Mouse (Mus musculus): ENCODE measurements around the gene Tbcd.

Tbcd gene

DNA sequence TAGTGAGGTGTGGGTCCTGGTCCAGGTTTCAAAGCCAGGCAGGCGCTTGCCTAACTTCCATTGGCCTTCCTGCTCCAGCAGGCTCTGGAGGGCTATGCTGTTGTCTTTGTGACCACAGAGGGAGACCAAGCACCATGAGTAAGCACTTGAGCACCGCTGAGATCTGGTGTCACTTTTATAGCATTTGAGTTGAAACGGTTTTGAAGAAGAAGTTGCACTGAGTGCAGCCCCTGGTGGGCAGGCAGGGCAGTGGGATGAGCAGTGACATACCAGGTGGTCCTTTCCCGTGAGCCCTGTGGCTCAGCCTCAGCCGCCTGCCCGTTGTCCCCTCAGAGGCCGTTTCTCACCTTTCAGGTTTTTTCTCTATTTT is 108.5 kb downstream of the Tbcd start:
- no peak for DNase-seq (ENCODE audit: inconsistent age in 2 of 2, low spot score in 1 of 2)

DNA sequence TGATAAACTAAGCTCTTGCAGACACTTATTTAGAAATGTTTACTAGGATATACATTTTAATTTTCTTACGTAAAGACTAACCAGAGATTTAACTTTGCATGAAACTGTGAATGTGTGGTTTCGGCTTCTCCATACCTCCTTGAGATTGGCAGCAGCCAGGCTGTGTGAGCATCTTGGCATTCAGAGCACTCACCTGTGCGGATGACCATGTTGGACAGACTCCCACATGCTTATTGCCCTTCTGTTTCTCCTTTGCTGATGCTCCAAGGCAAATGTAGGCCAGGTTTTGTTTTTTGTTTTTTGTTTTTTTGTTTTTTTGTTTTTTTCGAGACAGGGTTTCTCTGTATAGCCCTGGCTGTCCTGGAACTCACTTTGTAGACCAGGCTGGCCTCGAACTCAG is 111.6 kb downstream of the Tbcd start:
- no peak for DNase-seq (ENCODE audit: inconsistent age in 2 of 2, low spot score in 1 of 2)

DNA sequence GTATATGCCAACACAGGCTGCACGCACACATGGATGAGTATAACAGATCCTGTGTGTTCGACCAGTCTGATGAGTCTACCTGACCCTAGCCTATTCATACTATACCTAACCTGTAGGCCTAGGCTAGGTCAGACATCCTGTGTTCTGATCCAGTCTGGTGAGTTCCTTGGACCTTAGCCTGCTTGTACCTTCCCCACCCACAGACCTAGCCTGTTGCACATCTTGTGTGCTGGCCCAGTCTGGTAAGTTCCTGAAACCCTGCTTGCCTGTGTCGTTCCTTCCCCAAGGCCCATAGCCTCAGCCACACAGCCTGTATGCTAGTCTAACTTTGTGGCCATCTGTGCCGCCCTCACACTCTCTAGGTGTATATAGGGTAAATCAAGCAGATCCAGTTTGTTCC is 112.5 kb downstream of the Tbcd start:
- DNase-seq (ENCODE audit: inconsistent age in 2 of 2, low spot score in 1 of 2), result no peak

DNA sequence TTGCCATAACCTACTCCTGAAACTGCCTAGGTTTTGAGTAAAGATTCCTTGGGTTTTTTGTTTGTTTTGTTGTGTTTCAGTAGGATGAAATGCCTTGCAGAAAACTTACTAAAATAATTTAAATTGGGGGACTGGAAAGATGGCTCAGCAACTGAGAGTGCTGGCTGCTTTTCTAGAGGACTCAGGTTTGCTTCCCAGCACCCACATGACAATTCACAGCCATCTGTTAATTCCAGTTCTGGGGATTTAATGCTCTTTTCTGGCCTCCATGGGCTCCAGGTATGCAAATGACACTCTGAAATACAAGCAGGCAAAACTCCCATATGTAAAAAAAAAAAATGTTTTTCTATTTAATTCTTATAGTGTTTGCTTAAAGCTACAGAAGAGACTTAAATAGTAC is 130.1 kb downstream of the Tbcd start:
- no peak for DNase-seq (ENCODE audit: inconsistent age in 2 of 2, low spot score in 1 of 2)

DNA sequence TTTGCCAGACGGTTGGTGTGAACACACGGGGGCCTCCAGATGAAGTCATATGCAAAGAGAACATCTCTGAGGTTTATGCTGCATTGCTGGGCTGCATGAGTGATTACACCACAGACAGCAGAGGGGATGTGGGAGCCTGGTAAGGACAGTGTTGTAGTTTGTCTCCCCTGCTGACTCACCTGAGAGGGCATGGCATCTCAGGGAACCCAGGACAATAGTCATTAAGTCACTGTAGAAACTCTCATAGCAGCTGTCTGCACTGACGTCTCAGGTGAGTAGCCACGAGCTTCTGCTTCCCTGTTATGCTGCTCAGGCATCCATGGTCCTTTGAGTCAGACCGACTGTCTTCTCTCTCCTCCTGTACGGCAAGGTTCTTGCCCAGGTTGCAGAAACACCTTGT is 145.5 kb downstream of the Tbcd start:
- no peak for DNase-seq (ENCODE audit: inconsistent age in 2 of 2, low spot score in 1 of 2)

DNA sequence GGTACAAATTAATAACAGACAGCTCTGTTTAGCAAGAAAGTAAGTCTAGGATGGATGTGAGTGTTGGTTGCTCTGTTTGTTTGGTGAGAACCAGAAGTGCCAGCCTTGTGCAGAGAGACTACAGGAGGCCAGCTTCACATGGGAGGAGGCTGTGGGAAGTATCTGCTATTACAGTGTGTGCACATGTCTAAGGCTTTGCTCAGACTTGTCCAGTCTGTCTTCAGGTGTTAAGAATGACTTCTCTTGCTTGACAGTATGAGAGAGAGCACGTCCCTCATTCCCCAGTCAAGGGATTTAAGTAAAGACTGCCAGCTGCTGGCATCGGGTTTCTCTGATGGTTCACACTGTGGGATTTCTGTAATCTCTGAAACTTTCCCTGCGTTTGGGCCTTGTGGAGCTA is 149.7 kb downstream of the Tbcd start:
- no peak for DNase-seq (ENCODE audit: inconsistent age in 2 of 2, low spot score in 1 of 2)

DNA sequence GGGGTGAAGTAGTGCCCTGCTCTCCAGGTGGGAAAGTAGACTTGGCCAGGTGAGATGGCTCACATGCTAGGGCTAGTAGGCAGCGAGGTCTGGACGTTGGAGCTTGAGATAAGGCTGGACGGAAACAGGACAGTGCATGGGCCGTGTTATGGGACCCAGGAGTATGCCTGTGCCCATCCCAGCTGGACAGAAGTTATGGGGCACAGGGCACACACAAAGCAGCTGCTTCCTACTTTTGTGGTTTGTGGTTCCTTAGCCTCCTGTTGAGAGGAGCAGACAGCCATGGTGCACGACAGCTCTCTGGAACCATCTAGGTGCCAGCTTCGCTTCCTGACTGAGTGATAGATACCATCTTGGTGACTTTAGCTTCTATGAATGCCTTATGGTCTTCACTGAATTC is 153.9 kb downstream of the Tbcd start:
- DNase-seq (ENCODE audit: inconsistent age in 2 of 2, low spot score in 1 of 2), result no peak

DNA sequence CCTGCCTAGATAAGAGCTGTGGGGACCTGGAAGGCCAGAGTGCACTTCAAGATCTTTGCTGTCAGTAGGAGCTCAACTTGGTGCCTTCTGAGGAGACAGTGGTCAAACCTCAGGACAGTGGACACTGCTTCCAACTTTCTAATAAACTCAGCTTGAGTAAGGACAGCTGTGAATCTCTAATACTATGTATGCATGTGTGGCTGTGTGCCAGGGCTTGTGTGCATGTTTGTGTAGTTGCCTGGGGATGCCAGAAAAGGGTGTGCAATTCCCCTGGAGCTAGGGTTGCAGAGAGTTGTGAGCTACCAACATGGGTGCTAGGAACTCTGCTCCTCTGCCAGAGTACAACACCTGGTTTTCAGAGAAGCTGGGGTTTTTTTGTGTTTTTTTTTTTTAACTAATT is 159.2 kb downstream of the Tbcd start:
- no peak for DNase-seq (ENCODE audit: inconsistent age in 2 of 2, low spot score in 1 of 2)

DNA sequence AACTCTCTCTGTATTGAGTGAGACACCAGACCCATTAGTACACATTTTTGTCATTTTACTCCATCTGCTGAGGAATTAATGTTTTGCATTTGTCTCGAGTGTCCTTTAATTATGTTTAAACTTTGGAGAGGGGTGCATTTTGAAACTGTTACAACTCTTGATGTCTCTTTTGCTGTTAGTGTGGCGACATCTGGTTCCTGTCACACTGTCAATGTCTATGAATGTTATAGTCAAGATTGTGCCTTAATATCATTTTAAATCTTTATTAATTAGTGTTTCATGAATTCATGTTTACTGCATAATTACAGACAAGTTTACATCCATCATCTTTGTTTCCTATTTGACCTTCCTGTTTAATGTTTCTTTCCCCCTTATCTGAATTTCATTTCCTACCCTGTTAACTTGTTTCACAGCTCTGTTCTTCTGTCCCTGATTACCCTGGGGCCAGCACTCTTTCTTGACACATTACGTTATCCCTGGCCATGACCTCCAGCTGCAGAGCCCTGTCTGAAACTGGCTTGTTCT is 164.3 kb downstream of the Tbcd start:
- no peak for DNase-seq (ENCODE audit: inconsistent age in 2 of 2, low spot score in 1 of 2)

DNA sequence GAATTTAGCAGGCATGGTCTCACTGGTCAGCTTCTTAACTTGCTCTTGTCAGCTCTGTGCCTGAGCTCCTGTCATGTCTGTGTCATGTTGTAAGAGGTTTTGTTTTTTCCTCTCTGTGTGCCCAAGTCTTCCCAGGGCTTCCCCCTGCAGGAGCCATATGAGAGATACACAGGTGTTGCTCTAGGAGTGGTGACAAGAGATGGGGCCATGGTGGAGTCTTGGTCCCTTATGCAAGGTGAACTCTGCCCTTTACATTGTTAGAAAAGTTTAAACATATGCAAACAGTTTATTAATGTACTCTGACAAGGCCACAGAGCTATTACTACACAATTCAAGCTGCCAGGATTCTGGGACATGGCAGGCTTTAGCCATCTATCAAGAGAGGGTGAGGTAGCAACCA is 164.8 kb downstream of the Tbcd start:
- peak in 1 of 2 experiments; percentile 69 for DNase-seq (ENCODE audit: inconsistent age in 2 of 2, low spot score in 1 of 2)

DNA sequence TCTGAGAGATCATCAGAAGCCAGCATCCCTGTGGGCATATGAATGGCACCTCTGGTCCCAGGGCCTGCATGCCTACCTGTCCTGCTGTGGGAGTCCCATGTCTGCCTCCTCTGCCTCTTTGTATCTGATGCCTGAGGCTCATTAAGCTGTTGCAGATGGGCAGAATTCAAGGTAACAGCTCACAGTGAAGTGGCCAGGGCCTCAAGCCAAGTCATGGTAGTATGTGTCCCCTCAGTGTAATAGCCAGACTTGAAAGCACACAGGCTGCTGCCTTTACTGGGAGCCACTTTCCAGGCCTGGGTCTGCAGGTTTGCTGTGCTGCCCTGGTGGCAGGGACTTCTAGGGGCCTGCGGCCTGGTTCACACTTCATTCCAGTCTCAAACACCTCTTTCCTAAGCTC is 165.6 kb downstream of the Tbcd start:
- DNase-seq (ENCODE audit: inconsistent age in 2 of 2, low spot score in 1 of 2), result no peak

DNA sequence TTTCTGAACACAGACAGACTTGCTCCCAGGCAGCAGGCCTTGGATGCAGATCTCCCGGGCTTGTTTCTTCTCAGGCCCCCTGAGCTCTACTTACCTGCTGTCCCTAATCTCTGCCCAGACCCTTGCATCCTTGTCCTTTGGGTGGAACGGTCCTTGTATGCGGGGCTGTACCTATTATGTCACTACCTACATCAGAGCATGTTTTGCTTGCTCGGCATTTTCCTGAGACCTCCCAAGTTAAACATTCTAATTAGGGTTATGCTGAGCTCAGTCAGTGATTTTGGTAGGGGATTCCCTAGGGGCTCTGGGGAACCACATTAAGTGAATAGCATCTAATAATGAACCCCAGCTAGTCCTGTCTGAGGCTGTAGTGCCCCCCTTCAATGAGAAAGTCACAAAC is 173.3 kb downstream of the Tbcd start:
- DNase-seq (ENCODE audit: inconsistent age in 2 of 2, low spot score in 1 of 2), result no peak

DNA sequence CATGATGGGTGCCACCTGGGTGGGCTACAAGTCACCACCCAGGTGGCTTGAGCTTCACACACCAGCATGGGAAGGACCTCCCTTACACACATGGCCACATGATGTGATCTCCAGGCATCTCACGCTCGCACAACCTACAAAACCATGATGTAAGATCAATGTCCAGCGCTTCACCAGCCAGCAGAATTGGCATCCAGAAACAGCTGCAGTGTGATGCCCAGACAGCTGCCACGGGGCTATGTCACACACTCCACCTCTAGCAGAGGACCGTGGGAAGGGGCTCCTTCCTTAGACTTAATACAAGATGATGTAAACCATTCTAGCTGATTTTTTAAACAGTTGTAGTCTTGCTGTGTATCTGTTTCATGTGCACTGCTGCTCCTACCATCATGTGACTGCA is 175.8 kb downstream of the Tbcd start:
- no peak for DNase-seq (ENCODE audit: inconsistent age in 2 of 2, low spot score in 1 of 2)

DNA sequence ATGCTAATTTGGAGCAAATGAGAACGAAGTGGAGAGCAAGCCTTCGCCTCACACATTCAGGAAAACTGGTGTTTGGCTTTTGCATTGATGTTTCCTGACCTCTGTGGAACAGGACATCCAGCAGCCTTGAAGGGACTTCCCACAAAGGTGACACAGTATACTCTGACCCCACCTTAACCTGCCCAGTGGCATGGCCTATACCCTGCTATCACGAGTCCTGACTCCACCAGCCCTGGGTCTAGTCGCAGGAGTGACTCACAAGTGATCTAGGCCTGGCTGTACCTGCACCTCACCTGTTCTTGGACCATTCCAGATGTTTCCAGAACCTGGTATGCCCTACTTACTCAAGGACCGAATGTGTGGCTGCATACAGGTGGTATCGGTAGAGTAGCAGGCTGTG is 177.8 kb downstream of the Tbcd start:
- DNase-seq (ENCODE audit: inconsistent age in 2 of 2, low spot score in 1 of 2), result no peak

DNA sequence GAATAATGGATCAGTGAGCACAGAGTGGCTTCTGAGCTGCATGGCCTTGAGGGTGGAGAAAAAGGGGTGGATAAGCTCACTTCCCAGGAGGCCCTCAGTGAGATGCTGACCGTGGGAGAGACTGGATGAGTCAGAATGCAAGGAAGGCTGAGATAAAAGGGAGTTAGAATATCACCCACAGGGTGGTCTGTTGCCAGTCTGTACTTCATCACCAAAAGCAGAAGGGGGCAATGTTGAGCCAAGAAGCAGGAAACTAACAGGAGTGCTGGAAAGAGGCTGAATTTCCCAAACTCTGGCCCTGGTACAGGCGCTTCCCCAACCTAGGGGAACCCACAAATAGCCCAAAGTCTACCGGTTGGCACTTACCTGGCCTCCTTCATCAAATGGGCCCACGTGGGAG is 178.7 kb downstream of the Tbcd start:
- peak in 1 of 2 experiments; percentile 62 for DNase-seq (ENCODE audit: inconsistent age in 2 of 2, low spot score in 1 of 2)

DNA sequence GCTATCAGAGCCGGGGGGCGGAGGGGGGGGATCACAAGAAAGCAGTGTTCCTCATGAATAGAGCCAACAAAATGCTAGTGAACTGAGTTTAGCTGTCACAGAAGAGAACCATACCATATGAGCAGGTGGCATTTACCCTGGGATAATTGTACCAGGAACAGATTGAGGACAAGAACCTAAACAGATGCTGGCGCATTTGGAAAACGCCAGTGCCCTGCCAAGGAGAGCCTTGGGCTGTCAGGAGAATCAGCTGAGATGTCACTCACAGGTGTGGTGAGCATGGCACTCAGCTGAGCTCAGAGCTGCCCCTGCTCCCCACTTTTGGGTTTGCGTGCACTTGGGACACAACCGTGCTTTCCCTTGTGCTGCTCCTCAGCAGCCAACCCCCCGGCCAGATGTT is 179.7 kb downstream of the Tbcd start:
- DNase-seq (ENCODE audit: inconsistent age in 2 of 2, low spot score in 1 of 2), result no peak

DNA sequence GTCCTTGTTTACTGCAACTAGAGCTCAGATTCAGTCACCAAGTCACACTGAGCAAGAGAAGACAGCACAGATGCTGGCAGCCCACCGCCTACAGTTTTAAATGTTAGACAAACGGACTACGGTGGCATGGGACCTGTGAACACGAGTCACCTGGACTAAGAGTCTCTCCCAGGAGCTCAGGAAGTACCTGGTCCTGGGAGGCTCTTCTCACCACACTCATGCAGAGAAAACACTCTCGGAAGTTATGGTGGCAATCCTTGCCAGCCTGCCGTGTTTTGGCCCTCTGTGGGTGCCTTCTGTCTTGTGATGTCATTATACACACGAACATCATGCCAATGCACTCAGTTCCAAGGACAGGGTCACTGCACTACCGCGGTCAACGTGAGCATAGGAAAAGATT is 184.9 kb downstream of the Tbcd start:
- no peak for DNase-seq (ENCODE audit: inconsistent age in 2 of 2, low spot score in 1 of 2)

DNA sequence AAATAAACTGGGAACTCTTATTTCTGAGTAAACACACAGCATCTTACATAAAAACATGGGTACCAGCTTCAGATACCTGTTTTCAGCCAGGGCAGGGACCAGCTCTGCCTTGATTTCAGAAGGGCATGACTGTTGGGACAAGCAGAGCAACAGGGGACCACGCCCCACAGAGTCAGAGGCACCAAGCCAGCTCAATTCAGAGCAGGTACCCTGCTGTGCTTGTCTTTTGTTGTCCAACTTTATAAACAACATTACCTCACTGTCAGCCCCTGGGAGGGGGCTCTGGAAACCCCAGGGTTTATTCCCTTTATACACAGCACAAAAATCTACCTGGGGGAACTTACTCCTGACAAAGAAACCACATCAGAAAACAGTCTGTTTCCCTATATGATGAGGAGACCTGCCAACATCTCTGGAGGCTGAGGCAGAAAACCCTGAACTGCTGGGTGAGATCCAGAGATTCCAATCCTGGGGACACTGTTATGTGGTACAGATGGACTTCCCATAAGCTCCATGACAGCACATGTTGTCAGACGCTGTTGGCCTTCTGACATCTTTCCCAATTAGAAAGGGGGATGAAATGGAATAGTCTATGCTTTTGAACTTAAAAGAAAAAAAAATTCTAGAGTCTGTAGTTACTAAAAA is 189.9 kb downstream of the Tbcd start:
- DNase-seq (ENCODE audit: inconsistent age in 2 of 2, low spot score in 1 of 2), result no peak

DNA sequence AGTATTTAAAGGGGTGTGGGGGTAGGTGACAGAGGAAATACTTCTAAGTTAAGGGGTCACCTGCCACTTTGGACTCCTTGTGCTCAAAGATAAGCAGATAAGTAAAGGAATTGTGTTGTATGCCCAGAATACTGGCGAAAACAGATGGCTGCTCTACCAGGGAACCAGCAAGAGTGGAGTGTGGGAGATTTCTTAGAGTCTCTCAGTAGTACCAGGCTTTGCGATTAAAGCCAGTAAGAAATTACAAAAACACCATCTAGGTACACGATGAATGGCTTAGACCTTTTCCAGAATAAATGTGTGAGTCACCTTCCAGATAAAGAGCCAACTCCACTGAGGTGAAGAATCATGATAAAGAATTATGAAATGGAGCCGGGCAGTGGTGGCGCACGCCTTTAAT is 193.6 kb downstream of the Tbcd start:
- no peak for DNase-seq (ENCODE audit: inconsistent age in 2 of 2, low spot score in 1 of 2)

DNA sequence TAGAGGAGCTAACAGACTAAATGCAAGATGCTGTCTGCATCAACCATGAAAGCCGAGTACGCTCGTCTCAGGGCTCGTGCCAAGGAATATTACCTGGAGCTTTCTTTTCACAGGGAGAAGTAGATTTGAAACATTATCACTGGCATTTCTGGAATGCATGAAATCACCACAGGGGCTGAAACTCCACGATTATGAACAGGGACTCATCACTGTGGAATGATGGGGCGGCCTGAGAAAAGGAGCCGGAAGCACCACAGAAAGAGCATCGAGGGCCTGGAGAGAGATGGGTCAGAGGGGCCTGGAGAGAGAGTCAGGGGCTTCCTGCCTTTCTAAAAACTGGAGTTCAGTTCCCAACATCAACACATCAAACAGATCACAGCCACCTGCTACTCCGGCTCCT is 195.6 kb downstream of the Tbcd start:
- DNase-seq (ENCODE audit: inconsistent age in 2 of 2, low spot score in 1 of 2), result no peak

DNA sequence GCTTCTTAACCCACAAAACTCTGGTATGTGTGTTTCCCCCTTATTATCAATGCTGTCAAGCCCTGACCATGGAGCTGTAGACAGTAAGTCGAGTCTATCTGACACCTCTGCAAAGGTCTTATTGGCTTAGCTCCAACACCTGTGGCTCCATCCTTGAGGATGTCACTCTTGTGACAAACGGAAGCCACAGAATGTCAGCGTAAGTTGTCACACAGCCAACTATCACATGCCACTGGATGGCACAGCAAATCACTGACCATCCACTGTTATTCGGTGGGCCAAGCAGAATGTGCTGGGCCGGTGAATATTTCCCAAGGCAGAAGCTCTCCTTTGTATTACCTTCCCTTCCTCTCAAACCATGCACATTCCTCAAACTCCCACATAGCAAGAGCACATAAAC is 196.4 kb downstream of the Tbcd start:
- DNase-seq (ENCODE audit: inconsistent age in 2 of 2, low spot score in 1 of 2), result no peak

DNA sequence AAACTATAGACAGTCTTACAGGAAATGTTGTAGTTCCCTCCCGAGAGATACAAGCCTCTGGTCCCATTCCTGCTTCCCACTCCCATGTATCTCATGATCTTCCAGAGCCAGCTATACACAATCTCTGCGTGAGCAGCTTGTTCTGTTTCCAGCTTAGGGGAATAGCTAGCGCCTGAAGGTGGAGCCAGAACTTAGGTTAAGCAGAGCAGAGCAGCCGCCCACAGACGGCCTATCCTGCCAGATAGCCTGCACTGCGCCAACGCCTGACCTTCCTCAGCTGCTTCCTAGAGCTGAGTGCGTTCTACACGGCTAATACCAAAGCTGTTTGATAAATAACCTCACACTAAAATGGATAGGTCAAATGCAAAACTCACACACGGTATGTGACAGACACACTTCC is 198.2 kb downstream of the Tbcd start:
- DNase-seq (ENCODE audit: inconsistent age in 2 of 2, low spot score in 1 of 2), result peak; percentile 41 to 74

DNA sequence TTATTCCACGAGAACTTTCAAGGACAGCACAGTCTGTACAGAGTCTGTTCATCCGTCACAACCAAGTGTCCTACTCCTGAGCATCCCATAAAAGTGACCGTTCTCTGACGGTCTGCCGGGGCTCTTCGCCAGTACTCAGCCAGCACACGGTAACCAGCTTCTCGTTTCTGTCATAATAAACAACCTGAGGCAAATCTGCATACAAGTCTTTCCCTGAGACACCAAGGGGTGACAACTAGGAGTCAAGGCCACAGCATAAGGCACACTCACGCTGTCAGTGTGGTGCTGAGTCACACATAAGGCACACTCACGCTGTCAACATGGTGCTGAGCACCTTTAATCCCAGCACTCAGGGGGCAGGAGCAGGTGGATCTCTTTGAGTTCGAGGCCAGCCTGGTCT is 198.9 kb downstream of the Tbcd start:
- peak; percentile 21 to 51 for DNase-seq (ENCODE audit: inconsistent age in 2 of 2, low spot score in 1 of 2)

DNA sequence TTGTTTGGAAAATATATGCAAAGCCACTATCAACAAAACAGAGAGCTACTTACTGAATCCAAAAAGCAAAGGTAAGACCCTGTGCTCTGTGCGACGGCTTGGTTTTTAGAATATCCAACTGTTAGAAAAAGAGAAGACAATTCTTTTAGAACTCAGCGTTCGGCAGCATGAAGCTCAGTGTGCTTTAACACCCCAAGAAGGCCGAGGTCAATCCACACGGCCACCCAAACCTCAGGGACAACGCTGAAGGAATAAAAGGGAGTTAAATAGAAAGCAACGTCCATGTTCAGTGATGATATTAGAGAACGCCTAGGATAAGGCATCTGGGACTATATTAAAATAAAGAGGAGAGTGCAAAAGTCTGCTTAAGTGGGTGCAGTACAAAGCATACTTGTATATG is 199.8 kb downstream of the Tbcd start:
- DNase-seq (ENCODE audit: inconsistent age in 2 of 2, low spot score in 1 of 2), result no peak

All from adrenal gland, adult (tissue).